Mouse (Mus musculus): ENCODE data around the gene Acsm2. TPM values are rescaled to one million over a fixed set of nuclear protein-coding genes. Genes with fewer than 3 reads are reported as not detected.
A peak's percentile ranks its signal among the peaks of the same experiment; 100 is the strongest.

Gene Acsm2
- polyA plus RNA-seq, 1 experiment = not detected

DNA sequence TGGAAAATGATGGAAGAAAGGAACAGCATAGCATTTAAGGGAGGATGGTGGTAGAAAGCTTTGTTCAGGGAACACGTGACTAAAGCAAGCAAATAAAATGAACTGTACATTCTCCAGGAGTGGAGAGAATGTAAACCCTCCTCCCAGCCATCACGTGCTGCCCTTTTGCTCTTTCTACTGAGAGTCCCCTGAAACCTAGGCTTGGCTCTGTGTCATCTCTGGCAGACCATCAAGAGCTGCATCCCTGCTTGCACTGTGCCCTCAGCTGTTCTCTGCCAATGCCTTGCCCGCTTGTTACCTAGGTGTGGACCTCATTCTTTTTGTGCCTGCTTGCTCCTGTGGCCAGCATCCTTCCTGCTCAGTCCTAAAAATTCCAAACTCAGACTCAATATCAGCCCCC lies 32.3 kb upstream of the Acsm2 start:
- Histone ChIP-seq H3K27ac (ENCODE audit: control insufficient read depth, insufficient read depth, low read depth, low read length) (no peak overlapping the region), H3K4me1 (ENCODE audit: control insufficient read depth, insufficient read depth, low read length) (peaks cover 2% of the 10 kb centered on the region; the same call in 1 of the 2 replicates), H3K36me3 (ENCODE audit: control insufficient read depth, insufficient read depth, low read length) (no peaks in the 10 kb centered on the region), H3K4me3 (ENCODE audit: control insufficient read depth, low read depth, low read length) (peak overlapping the region; percentile 68), H3K27me3 (ENCODE audit: control insufficient read depth, insufficient read depth, low read length) (no peaks in the 10 kb centered on the region)
- TF ChIP-seq CTCF (IDR thresholded peaks at IDR 0.05; ENCODE audit: control insufficient read depth, insufficient read depth, insufficient replicate concordance, low read depth, low read length) (no peak), POLR2A (IDR thresholded peaks at IDR 0.05; ENCODE audit: control insufficient read depth, low read depth, low read length) (no peak)

DNA sequence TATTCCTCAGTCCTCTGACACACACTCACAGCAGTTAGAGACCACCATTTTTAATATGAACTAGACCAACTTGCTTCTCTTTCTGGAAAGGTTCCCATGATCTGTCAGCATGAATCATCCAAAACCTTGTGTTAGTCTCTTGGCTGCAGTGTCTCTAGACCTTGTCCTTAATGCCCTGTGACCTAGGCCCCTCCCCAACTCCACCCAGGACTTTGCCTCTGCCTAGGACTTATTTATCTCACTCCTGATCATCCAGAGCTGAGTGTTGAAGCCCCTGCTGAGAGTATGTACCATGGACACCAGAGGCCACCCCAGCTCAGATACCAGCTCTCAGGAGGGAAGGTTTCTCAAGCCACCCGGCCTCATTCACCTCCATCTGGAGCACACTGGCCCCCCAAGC lies 31.8 kb upstream of the Acsm2 start:
- H3K4me3 ChIP-seq (ENCODE audit: control insufficient read depth, low read depth, low read length) = peak overlapping the region; percentile 68
- no peaks in the 10 kb centered on the region for H3K36me3 ChIP-seq (ENCODE audit: control insufficient read depth, insufficient read depth, low read length)
- TF ChIP-seq POLR2A (IDR thresholded peaks at IDR 0.05; ENCODE audit: control insufficient read depth, low read depth, low read length) = no peak
- no peak for TF ChIP-seq CTCF (IDR thresholded peaks at IDR 0.05; ENCODE audit: control insufficient read depth, insufficient read depth, insufficient replicate concordance, low read depth, low read length)
- H3K27me3 ChIP-seq (ENCODE audit: control insufficient read depth, insufficient read depth, low read length) = no peaks in the 10 kb centered on the region
- no peak overlapping the region for H3K27ac ChIP-seq (ENCODE audit: control insufficient read depth, insufficient read depth, low read depth, low read length)
- H3K4me1 ChIP-seq (ENCODE audit: control insufficient read depth, insufficient read depth, low read length) = peaks cover 2% of the 10 kb centered on the region; the same call in 1 of the 2 replicates

DNA sequence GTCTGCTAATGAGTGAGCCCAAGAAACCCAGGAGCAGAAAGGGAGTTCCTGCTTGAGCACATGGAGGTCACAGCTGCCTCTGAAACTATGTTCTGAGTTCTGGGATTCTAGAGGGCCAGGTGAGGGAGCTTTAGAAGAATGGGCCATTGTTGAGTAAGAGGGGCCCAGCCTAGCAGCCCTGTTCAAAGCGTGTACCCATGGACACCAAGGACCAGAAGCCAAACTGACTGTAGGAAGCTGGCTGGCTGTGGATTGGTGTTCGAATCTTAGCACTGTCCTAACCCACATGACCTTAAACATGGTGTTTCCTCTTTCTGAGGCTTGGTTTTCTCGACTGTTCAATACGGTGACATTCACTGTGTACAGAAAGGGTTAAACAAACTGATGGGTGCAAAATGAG lies 30.8 kb upstream of the Acsm2 start, which contains the start of gene Pdilt:
Gene Pdilt, minus strand, starts transcription at position 101 of the 400 bp plus-strand sequence.
- H3K36me3 ChIP-seq (ENCODE audit: control insufficient read depth, insufficient read depth, low read length) = no peaks in the 10 kb centered on the region
- no peaks in the 10 kb centered on the region for H3K27me3 ChIP-seq (ENCODE audit: control insufficient read depth, insufficient read depth, low read length)
- no peak within 1 kb of the TSS for H3K27ac ChIP-seq (ENCODE audit: control insufficient read depth, insufficient read depth, low read depth, low read length)
- H3K4me3 ChIP-seq (ENCODE audit: control insufficient read depth, low read depth, low read length) = peak within 1 kb of the TSS; percentile 68
- no peak; the same call in 1 of the 2 replicates for TF ChIP-seq POLR2A (IDR thresholded peaks at IDR 0.05; ENCODE audit: control insufficient read depth, low read depth, low read length)
- TF ChIP-seq CTCF (IDR thresholded peaks at IDR 0.05; ENCODE audit: control insufficient read depth, insufficient read depth, insufficient replicate concordance, low read depth, low read length) = no peak
- H3K4me1 ChIP-seq (ENCODE audit: control insufficient read depth, insufficient read depth, low read length) = peaks cover 2% of the 10 kb centered on the region; the same call in 1 of the 2 replicates

DNA sequence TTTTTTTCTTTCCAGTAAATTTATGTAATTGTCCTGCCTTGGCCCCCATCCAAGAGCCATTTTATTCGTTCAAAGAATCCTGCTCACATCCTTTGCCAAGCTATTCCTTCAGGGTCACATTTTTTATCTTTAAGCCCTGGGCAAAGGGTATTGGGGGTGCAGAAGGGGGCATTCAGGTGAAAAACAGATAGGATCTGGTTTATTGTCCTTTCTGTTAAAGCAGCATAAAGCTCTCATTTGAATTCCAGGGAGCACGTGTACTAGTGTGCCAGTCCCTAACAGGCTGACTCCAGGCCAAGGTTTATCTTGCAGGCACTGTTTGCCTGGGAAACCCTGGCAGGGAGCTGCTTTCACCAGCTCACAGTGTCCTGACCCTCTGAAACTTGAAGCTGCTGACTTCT lies 28.3 kb upstream of the Acsm2 start:
- Histone ChIP-seq H3K4me1 (ENCODE audit: control insufficient read depth, insufficient read depth, low read length) (no peaks in the 10 kb centered on the region; the same call in 1 of the 2 replicates), H3K27me3 (ENCODE audit: control insufficient read depth, insufficient read depth, low read length) (no peaks in the 10 kb centered on the region), H3K4me3 (ENCODE audit: control insufficient read depth, low read depth, low read length) (no peak overlapping the region), H3K36me3 (ENCODE audit: control insufficient read depth, insufficient read depth, low read length) (no peaks in the 10 kb centered on the region), H3K27ac (ENCODE audit: control insufficient read depth, insufficient read depth, low read depth, low read length) (no peak overlapping the region)
- TF ChIP-seq CTCF (IDR thresholded peaks at IDR 0.05; ENCODE audit: control insufficient read depth, insufficient read depth, insufficient replicate concordance, low read depth, low read length) = no peak
- no peak for TF ChIP-seq POLR2A (IDR thresholded peaks at IDR 0.05; ENCODE audit: control insufficient read depth, low read depth, low read length)

DNA sequence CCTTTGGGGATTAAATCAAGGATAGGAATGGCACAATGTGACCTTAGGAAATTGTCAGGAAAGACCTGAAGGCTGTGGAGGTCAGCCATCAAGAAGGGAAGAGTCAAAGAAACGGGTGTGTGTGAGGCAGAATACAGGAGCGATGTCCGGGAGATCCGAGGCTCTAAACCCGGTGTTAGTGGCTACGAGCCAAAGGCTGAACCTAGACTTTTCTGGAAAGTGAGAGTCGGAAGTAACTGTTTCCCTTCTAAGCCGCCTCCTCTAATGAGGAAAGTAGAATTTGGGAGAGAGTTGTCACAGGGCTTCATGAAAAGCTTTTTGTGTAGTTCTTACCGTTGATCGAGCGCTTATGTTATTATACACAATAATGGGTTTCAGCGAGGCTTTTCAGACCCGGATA lies 27.7 kb upstream of the Acsm2 start:
- no peaks in the 10 kb centered on the region for H3K27me3 ChIP-seq (ENCODE audit: control insufficient read depth, insufficient read depth, low read length)
- no peak overlapping the region for H3K4me3 ChIP-seq (ENCODE audit: control insufficient read depth, low read depth, low read length)
- no peaks in the 10 kb centered on the region; the same call in 1 of the 2 replicates for H3K4me1 ChIP-seq (ENCODE audit: control insufficient read depth, insufficient read depth, low read length)
- no peaks in the 10 kb centered on the region for H3K36me3 ChIP-seq (ENCODE audit: control insufficient read depth, insufficient read depth, low read length)
- no peak for TF ChIP-seq CTCF (IDR thresholded peaks at IDR 0.05; ENCODE audit: control insufficient read depth, insufficient read depth, insufficient replicate concordance, low read depth, low read length)
- TF ChIP-seq POLR2A (IDR thresholded peaks at IDR 0.05; ENCODE audit: control insufficient read depth, low read depth, low read length) = no peak
- H3K27ac ChIP-seq (ENCODE audit: control insufficient read depth, insufficient read depth, low read depth, low read length) = no peak overlapping the region; the same call in 1 of the 2 replicates

DNA sequence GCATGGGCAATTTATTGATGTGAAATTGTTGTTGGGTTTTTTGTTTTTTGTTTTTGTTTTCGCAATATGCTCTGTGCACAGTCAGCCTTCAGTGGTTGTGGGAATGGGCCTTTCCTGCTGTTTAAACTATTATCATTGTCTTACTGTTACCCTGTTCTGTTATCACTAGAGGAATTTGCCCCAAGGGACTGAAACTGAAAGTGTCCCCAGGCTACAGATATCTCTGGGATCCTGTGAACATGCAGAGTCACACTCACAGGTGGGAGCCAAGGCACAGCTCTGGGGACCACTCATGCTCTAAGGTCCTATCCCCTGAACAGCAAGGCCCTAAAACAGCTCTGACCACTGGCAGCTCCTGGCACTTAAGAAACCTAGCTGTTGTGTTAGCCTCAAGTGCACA lies 27.0 kb upstream of the Acsm2 start:
- H3K27me3 ChIP-seq (ENCODE audit: control insufficient read depth, insufficient read depth, low read length) = no peaks in the 10 kb centered on the region
- H3K4me1 ChIP-seq (ENCODE audit: control insufficient read depth, insufficient read depth, low read length) = no peaks in the 10 kb centered on the region; the same call in 1 of the 2 replicates
- no peak for TF ChIP-seq POLR2A (IDR thresholded peaks at IDR 0.05; ENCODE audit: control insufficient read depth, low read depth, low read length)
- TF ChIP-seq CTCF (IDR thresholded peaks at IDR 0.05; ENCODE audit: control insufficient read depth, insufficient read depth, insufficient replicate concordance, low read depth, low read length) = no peak
- H3K4me3 ChIP-seq (ENCODE audit: control insufficient read depth, low read depth, low read length) = no peak overlapping the region
- H3K36me3 ChIP-seq (ENCODE audit: control insufficient read depth, insufficient read depth, low read length) = no peaks in the 10 kb centered on the region
- no peak overlapping the region for H3K27ac ChIP-seq (ENCODE audit: control insufficient read depth, insufficient read depth, low read depth, low read length)

DNA sequence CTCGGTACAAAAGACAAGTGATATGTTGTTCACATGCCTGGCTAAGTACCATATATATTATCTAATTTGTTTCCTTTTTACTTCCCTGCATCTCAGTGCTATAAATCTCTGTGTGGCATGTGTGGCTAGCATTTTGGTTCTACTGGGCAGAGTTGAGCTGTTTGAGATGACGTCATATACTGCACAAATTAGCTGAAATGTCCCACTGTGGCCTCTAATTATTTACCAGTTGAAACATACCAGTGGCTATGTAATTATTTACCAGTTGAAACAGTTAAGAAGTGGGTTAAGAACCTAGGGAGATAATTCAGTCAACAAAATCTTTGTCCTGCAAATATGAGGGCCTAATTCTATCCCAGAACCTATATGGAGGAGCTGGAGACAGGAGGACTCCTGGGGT lies 26.6 kb upstream of the Acsm2 start:
- TF ChIP-seq POLR2A (IDR thresholded peaks at IDR 0.05; ENCODE audit: control insufficient read depth, low read depth, low read length) = no peak
- Histone ChIP-seq H3K4me3 (ENCODE audit: control insufficient read depth, low read depth, low read length) (no peak overlapping the region), H3K4me1 (ENCODE audit: control insufficient read depth, insufficient read depth, low read length) (no peaks in the 10 kb centered on the region; the same call in 1 of the 2 replicates), H3K27me3 (ENCODE audit: control insufficient read depth, insufficient read depth, low read length) (no peaks in the 10 kb centered on the region), H3K36me3 (ENCODE audit: control insufficient read depth, insufficient read depth, low read length) (no peaks in the 10 kb centered on the region), H3K27ac (ENCODE audit: control insufficient read depth, insufficient read depth, low read depth, low read length) (no peak overlapping the region)

DNA sequence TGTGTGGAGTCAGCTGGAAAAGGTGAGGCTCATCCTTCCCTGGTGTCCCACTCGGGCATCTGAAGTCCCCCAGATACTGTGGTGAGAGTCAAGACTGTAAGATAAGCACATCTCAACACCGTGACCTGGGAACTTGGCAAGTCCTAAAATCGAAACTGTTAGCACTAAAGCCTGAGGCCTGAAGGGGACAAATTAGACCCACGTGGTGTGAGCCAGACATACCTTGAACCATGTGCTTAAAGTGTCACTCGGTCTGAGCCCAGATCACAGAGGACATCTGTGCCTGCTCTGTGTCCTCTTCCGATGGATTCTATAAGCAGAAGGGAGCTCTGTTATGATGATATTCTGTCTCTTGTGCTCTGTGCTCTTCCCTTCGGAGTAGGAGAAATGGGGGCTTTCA lies 25.5 kb upstream of the Acsm2 start:
- Histone ChIP-seq H3K4me1 (ENCODE audit: control insufficient read depth, insufficient read depth, low read length) (no peaks in the 10 kb centered on the region; the same call in 1 of the 2 replicates), H3K36me3 (ENCODE audit: control insufficient read depth, insufficient read depth, low read length) (no peaks in the 10 kb centered on the region), H3K27me3 (ENCODE audit: control insufficient read depth, insufficient read depth, low read length) (no peaks in the 10 kb centered on the region), H3K4me3 (ENCODE audit: control insufficient read depth, low read depth, low read length) (no peak overlapping the region), H3K27ac (ENCODE audit: control insufficient read depth, insufficient read depth, low read depth, low read length) (no peak overlapping the region)
- TF ChIP-seq CTCF (IDR thresholded peaks at IDR 0.05; ENCODE audit: control insufficient read depth, insufficient read depth, insufficient replicate concordance, low read depth, low read length) (no peak), POLR2A (IDR thresholded peaks at IDR 0.05; ENCODE audit: control insufficient read depth, low read depth, low read length) (no peak)

All from testis, adult 2 months (tissue).